Mouse (Mus musculus) forebrain, postnatal 0 days (tissue): ENCODE results near the gene Lin37. TPM values are rescaled to one million over a fixed set of nuclear protein-coding genes. Genes with fewer than 3 reads are reported as not detected.

ENCODE experiments used
- ATAC-seq: fragments of 200-750 bp; cut with Nextera tagmentation; 2 replicates; pipeline ENCODE4 v1.8.0; 2017; ENCODE audit warnings: mild to moderate bottlenecking, moderate library complexity
- DNase-seq: peaks from one replicate; pipeline ENCODE4 v3.0.0-alpha.2; 2015
- H3K27ac ChIP-seq: fragments of 300-500 bp; sonication (generic); 2 replicates; pipeline ENCODE4 v1.5.1; 2014; ENCODE audit warnings: low read depth, mild to moderate bottlenecking, antibody characterized with exemption, low read length, moderate library complexity, mixed read lengths
- H3K27me3 ChIP-seq: fragments of 300-500 bp; sonication (generic); 2 replicates; pipeline ENCODE4 v1.6.1; 2014; ENCODE audit warnings: mild to moderate bottlenecking, low read length, mixed read lengths; ENCODE audit not compliant: insufficient read depth
- H3K36me3 ChIP-seq: fragments of 300-500 bp; sonication (generic); 2 replicates; pipeline ENCODE4 v1.6.1; 2014; ENCODE audit warnings: mild to moderate bottlenecking, moderate library complexity; ENCODE audit not compliant: insufficient read depth
- H3K4me1 ChIP-seq: fragments of 300-500 bp; sonication (generic); 2 replicates; pipeline ENCODE4 v1.6.1; 2014; ENCODE audit warnings: antibody characterized with exemption; ENCODE audit not compliant: insufficient read depth
- H3K4me2 ChIP-seq: fragments of 300-500 bp; sonication (generic); 2 replicates; pipeline ENCODE4 v1.6.1; 2014; ENCODE audit warnings: low read depth, mild to moderate bottlenecking, moderate library complexity
- H3K4me3 ChIP-seq: fragments of 300-500 bp; sonication (generic); 2 replicates; pipeline ENCODE4 v1.5.1; 2014; ENCODE audit warnings: low read depth, low read length, mixed read lengths
- H3K9ac ChIP-seq: fragments of 300-500 bp; sonication (generic); 2 replicates; pipeline ENCODE4 v1.6.1; 2014; ENCODE audit warnings: mild to moderate bottlenecking
- H3K9me3 ChIP-seq: fragments of 300-500 bp; sonication (generic); 2 replicates; pipeline ENCODE4 v1.6.1; 2016; ENCODE audit warnings: low read length
- CTCF ChIP-seq: sonication (generic); IDR thresholded peaks from 2 replicates; pipeline ENCODE4 v1.5.1; 2016; ENCODE audit warnings: antibody characterized with exemption, control low read depth, low read depth
- WGBS: fragments of 180-500 bp; shearing (Covaris S2); extraction: QIAGEN DNeasy Blood & Tissue Kit; methylation state at CpG from one replicate; pipeline ENCODE4 v1.1.7; 2014; 5-methylcytosine and 5-hydroxymethylcytosine counted together
- polyA plus RNA-seq: library from polyadenylated mRNA; unstranded; fragments of >200 nt; fragmentation: Nextera tagmentation; extraction: Ambion mirVana; gene quantifications from 2 replicates; pipeline ENCODE4 v1.2.1, GENCODE M21; 2015
- total RNA-seq: library from RNA; depleted of rRNA; stranded (reverse); fragments of >200 nt; gene quantifications from 2 replicates; pipeline ENCODE4 v1.2.3, GENCODE M21; 2014

Gene Lin37
- total and polyA plus RNA-seq, 2 experiments from 2014 or later: 16.0 to 53.0 TPM

- no peak overlapping the region for H3K27ac ChIP-seq
- H3K9ac ChIP-seq: no peak overlapping the region
- no peaks in the 10 kb centered on the region for H3K4me1 ChIP-seq
- no peaks in the 10 kb centered on the region for H3K27me3 ChIP-seq
- H3K9me3 ChIP-seq: no peaks in the 10 kb centered on the region
- H3K4me3 ChIP-seq: no peak overlapping the region
- no peak for TF ChIP-seq CTCF
- H3K36me3 ChIP-seq: peaks cover 65% of the 10 kb centered on the region
- no peak for ATAC-seq
- 89% methylated on average over 11 of the region's 11 CpGs for WGBS
- no peak overlapping the region for H3K4me2 ChIP-seq
- DNase-seq: no peak
Observed at GRCm38 (mm10) chr7:30567555-30567954, 7.9 kb upstream of the Lin37 start.

GRCm38 (mm10) chr7:30566033-30566432 lies 6.4 kb upstream of the Lin37 start:
- Histone ChIP-seq H3K4me1 (no peaks in the 10 kb centered on the region; the same call in 1 of the 2 replicates), H3K9me3 (no peaks in the 10 kb centered on the region), H3K9ac (no peak overlapping the region), H3K27me3 (no peaks in the 10 kb centered on the region), H3K36me3 (peaks cover 51% of the 10 kb centered on the region), H3K27ac (no peak overlapping the region), H3K4me2 (no peak overlapping the region), H3K4me3 (no peak overlapping the region)
- no peak for TF ChIP-seq CTCF
- ATAC-seq: no peak
- WGBS: 91% methylated on average over 9 of the region's 9 CpGs
- no peak for DNase-seq

GRCm38 (mm10) chr7:30564970-30565571 lies 5.4 kb upstream of the Lin37 start, which contains the start of gene Igflr1:
Gene Igflr1 (plus strand): TSS chr7:30565427.
- no peak for TF ChIP-seq CTCF
- Histone ChIP-seq H3K36me3 (peaks cover 41% of the 10 kb centered on the region), H3K4me3 (no peak within 1 kb of the TSS), H3K27ac (no peak within 1 kb of the TSS), H3K9me3 (no peaks in the 10 kb centered on the region), H3K27me3 (no peaks in the 10 kb centered on the region), H3K4me1 (no peaks in the 10 kb centered on the region; the same call in 1 of the 2 replicates), H3K9ac (no peak within 1 kb of the TSS), H3K4me2 (peak within 1 kb of the TSS; percentile 83; the same call in 1 of the 2 replicates)
- DNase-seq (no peak), ATAC-seq (no peak)
- WGBS: 97% methylated on average over 12 of the region's 12 CpGs

- 27% methylated on average over 6 of the region's 6 CpGs for WGBS
- ATAC-seq: no peak
- Histone ChIP-seq H3K9me3 (no peaks in the 10 kb centered on the region), H3K27me3 (no peaks in the 10 kb centered on the region), H3K4me2 (peak overlapping the region; percentile 83), H3K36me3 (peaks cover 30% of the 10 kb centered on the region), H3K27ac (peak overlapping the region; percentile 91), H3K4me3 (peak overlapping the region; percentile 83), H3K4me1 (peaks cover 4% of the 10 kb centered on the region), H3K9ac (peak overlapping the region; percentile 83)
- no peak for TF ChIP-seq CTCF
- no peak for DNase-seq
Observed at GRCm38 (mm10) chr7:30563906-30564280, 4.3 kb upstream of the Lin37 start.

GRCm38 (mm10) chr7:30563117-30563905 lies 3.7 kb upstream of the Lin37 start, which contains the start of the genes U2af1l4, Gm49396 and Psenen:
Gene U2af1l4 (plus strand): TSS chr7:30563301.
Gene Gm49396 (plus strand): TSS chr7:30563344.
Gene Psenen (minus strand): TSS chr7:30563627.
- peak; percentile 93 for ATAC-seq
- Histone ChIP-seq H3K4me2 (peak within 1 kb of the TSS; percentile 83), H3K27me3 (no peaks in the 10 kb centered on the region), H3K4me3 (peak within 1 kb of the TSS; percentile 83), H3K36me3 (peaks cover 24% of the 10 kb centered on the region), H3K4me1 (peaks cover 10% of the 10 kb centered on the region), H3K9ac (peak within 1 kb of the TSS; percentile 83), H3K9me3 (no peaks in the 10 kb centered on the region), H3K27ac (peak within 1 kb of the TSS; percentile 91)
- WGBS: 2% methylated on average over 45 of the region's 45 CpGs
- peak; percentile 99 for DNase-seq
- no peak for TF ChIP-seq CTCF

GRCm38 (mm10) chr7:30562526-30563116 lies 3.0 kb upstream of the Lin37 start:
- TF ChIP-seq CTCF: no peak
- DNase-seq: no peak
- H3K9me3 ChIP-seq: no peaks in the 10 kb centered on the region
- peak overlapping the region; percentile 83 for H3K4me3 ChIP-seq
- peak overlapping the region; percentile 83 for H3K4me2 ChIP-seq
- H3K27ac ChIP-seq: peak overlapping the region; percentile 91; the same call in 1 of the 2 replicates
- H3K36me3 ChIP-seq: peaks cover 19% of the 10 kb centered on the region
- no peaks in the 10 kb centered on the region for H3K27me3 ChIP-seq
- peak overlapping the region; percentile 43 for H3K9ac ChIP-seq
- H3K4me1 ChIP-seq: peaks cover 11% of the 10 kb centered on the region
- WGBS: 2% methylated on average over 27 of the region's 27 CpGs
- ATAC-seq: no peak
